Mouse (Mus musculus) thymus, adult 2 months (tissue): ENCODE results near the gene 0610012G03Rik. TPM values are rescaled to one million over a fixed set of nuclear protein-coding genes. Genes with fewer than 3 reads are reported as not detected.
A peak's percentile ranks its signal among the peaks of the same experiment; 100 is the strongest.

Experiments used
- DNase-seq: peaks from one replicate; pipeline ENCODE4 v3.0.0; 2021
- H3K27ac ChIP-seq: fragments of 200-500 bp; 2 replicates; pipeline ENCODE4 v1.5.1; 2012; ENCODE audit warnings: low read length, control low read depth; ENCODE audit not compliant: control insufficient read depth, insufficient read depth
- H3K27me3 ChIP-seq: fragments of 200-500 bp; 2 replicates; pipeline ENCODE4 v1.6.1; 2012; ENCODE audit warnings: mild to moderate bottlenecking, low read length, moderate library complexity, mixed read lengths; ENCODE audit not compliant: control insufficient read depth, insufficient read depth
- H3K36me3 ChIP-seq: fragments of 200-500 bp; 2 replicates; pipeline ENCODE4 v1.6.1; 2012; ENCODE audit warnings: mild to moderate bottlenecking, low read length, moderate library complexity; ENCODE audit not compliant: control insufficient read depth, insufficient read depth
- H3K4me1 ChIP-seq: fragments of 200-500 bp; replicated peaks from 2 replicates; pipeline ENCODE4 v1.6.1; 2012; ENCODE audit warnings: low read length; ENCODE audit not compliant: control insufficient read depth, insufficient read depth
- H3K4me3 ChIP-seq: fragments of 200-500 bp; 2 replicates; pipeline ENCODE4 v1.5.1; 2012; ENCODE audit warnings: mild to moderate bottlenecking, low read length, control low read depth, moderate library complexity; ENCODE audit not compliant: control insufficient read depth, insufficient read depth
- CTCF ChIP-seq: fragments of 200-500 bp; IDR thresholded peaks from 2 replicates; pipeline ENCODE4 v1.5.1; 2012; ENCODE audit warnings: mild to moderate bottlenecking, control low read depth, low read length, moderate library complexity, borderline replicate concordance; ENCODE audit not compliant: control insufficient read depth, poor library complexity, insufficient read depth; ENCODE audit errors: extremely low read depth
- POLR2A ChIP-seq: fragments of 200-500 bp; IDR thresholded peaks from 2 replicates; pipeline ENCODE4 v1.6.1; 2012; ENCODE audit warnings: mild to moderate bottlenecking, low read length, control low read depth, moderate library complexity; ENCODE audit not compliant: control insufficient read depth, poor library complexity, insufficient read depth; ENCODE audit errors: extremely low read depth
- WGBS: fragments of 180-500 bp; shearing (Covaris S2); methylation state at CpG from one replicate; pipeline ENCODE4 v1.1.7; 2018; 5-methylcytosine and 5-hydroxymethylcytosine counted together
- polyA plus RNA-seq: library from polyadenylated mRNA; depleted of rRNA; stranded (reverse); fragments of >200 nt; gene quantifications from 2 replicates; pipeline ENCODE4 v1.2.3, GENCODE M21; 2012; rRNA removed

0610012G03Rik gene
- 81.3 and 88.1 TPM in 2 replicates for polyA plus RNA-seq

DNA sequence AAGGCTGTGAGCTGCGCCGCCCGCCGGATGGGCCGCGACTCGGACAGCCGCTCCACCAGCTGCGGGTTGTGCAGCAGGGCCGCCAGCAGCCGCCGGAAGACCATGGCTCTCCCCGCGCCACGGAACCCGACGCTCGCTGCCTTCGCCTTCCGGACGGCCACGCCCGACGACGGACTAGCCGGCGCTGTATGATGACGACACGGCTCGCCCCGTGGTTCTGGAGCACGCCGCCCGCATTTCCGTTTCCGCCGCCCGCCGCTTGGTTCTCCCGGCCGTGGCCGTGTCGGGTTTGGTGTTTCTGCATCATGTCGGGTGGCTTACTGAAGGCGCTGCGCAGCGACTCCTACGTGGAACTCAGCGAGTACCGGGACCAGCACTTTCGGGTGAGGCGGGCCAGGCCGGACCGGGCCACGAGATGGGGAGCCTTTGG lies at the start of gene 0610012G03Rik, which contains the start of gene Ncbp2:
0610012G03Rik (minus strand) TSS at position 150 of the 430 bp plus-strand sequence.
Ncbp2 (plus strand) TSS at position 169 of the 430 bp plus-strand sequence.
- H3K27ac ChIP-seq, result no peak within 1 kb of the TSS
- H3K36me3 ChIP-seq, result no peaks in the 10 kb centered on the region
- TF ChIP-seq CTCF (peak; percentile 27; the same call in 1 of the 2 replicates), POLR2A (peak; percentile 43; the same call in 1 of the 2 replicates)
- H3K27me3 ChIP-seq, result no peaks in the 10 kb centered on the region
- peak within 1 kb of the TSS; percentile 84 for H3K4me3 ChIP-seq
- H3K4me1 ChIP-seq, result peaks cover 15% of the 10 kb centered on the region
- WGBS, result 1% methylated on average over 55 of the region's 55 CpGs
- DNase-seq, result peak; percentile 95

DNA sequence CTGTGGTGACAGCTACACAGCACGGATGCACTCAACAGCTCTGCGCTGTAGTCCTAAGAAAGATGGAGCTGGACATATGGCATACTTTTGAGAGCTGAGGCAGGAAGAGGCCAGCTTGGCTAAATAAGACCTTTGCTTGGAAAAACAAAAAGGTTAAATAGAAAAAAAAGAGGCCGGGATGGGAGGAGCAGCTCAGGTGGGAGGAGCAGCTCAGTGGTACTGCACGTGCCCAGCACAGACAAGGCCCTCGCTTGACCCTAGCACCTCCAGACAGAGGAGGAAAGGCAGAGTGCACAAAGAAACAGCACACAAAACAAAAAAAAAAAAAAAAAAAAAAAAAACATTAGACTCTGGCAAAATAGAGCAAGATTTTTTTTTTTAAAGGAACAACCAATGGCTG lies 48.1 kb upstream of the 0610012G03Rik start:
- no peaks in the 10 kb centered on the region for H3K4me1 ChIP-seq
- no peaks in the 10 kb centered on the region for H3K27me3 ChIP-seq
- H3K27ac ChIP-seq, result no peak overlapping the region
- no peak for DNase-seq
- WGBS, result 97% methylated on average over 5 of the region's 5 CpGs
- no peak overlapping the region for H3K4me3 ChIP-seq
- TF ChIP-seq POLR2A, result no peak
- TF ChIP-seq CTCF, result no peak
- H3K36me3 ChIP-seq, result no peaks in the 10 kb centered on the region

DNA sequence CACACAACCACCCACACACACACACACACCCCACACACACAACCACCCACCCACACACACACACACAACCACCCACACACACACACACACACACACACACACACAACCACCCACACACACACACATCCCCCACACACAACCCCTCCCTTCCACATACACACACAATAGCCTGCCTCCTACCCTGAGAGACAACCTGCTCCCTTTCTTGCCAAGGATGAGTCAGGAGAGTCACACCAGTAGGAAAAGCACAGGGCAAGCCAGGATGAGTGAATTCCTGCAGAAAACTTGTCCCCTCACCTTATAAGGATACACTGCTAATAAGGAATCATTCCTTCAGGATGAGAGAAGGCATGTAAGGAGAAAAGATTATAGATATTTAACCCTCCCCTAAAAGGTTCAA lies 45.7 kb upstream of the 0610012G03Rik start:
- no peak for DNase-seq
- no peak overlapping the region for H3K4me3 ChIP-seq
- peaks cover 12% of the 10 kb centered on the region for H3K36me3 ChIP-seq
- TF ChIP-seq POLR2A (no peak), CTCF (no peak)
- H3K27ac ChIP-seq, result no peak overlapping the region
- H3K4me1 ChIP-seq, result no peaks in the 10 kb centered on the region
- H3K27me3 ChIP-seq, result no peaks in the 10 kb centered on the region

GRCm38 (mm10) chr16:31993195-31993594 lies 44.9 kb upstream of the 0610012G03Rik start:
- Histone ChIP-seq H3K4me1 (no peaks in the 10 kb centered on the region), H3K4me3 (no peak overlapping the region), H3K36me3 (peaks cover 17% of the 10 kb centered on the region), H3K27me3 (no peaks in the 10 kb centered on the region), H3K27ac (no peak overlapping the region)
- DNase-seq, result no peak
- 98% methylated on average over 4 of the region's 4 CpGs for WGBS
- TF ChIP-seq POLR2A (no peak), CTCF (no peak)

- H3K27me3 ChIP-seq, result no peaks in the 10 kb centered on the region
- no peak for DNase-seq
- peaks cover 17% of the 10 kb centered on the region for H3K36me3 ChIP-seq
- no peak for TF ChIP-seq POLR2A
- TF ChIP-seq CTCF, result no peak
- 93% methylated on average over 1 of the region's 1 CpGs for WGBS
- no peak overlapping the region for H3K27ac ChIP-seq
- H3K4me3 ChIP-seq, result no peak overlapping the region
- H3K4me1 ChIP-seq, result no peaks in the 10 kb centered on the region
Observed at GRCm38 (mm10) chr16:31992039-31992438, 43.7 kb upstream of the 0610012G03Rik start.

- DNase-seq, result no peak
- TF ChIP-seq CTCF, result no peak
- TF ChIP-seq POLR2A, result no peak
- WGBS, result 93% methylated on average over 5 of the region's 5 CpGs
- Histone ChIP-seq H3K27me3 (no peaks in the 10 kb centered on the region), H3K27ac (no peak overlapping the region), H3K4me3 (no peak overlapping the region), H3K4me1 (no peaks in the 10 kb centered on the region), H3K36me3 (peaks cover 29% of the 10 kb centered on the region)
Observed at GRCm38 (mm10) chr16:31980946-31981345, 32.7 kb upstream of the 0610012G03Rik start.

GRCm38 (mm10) chr16:31979501-31979900 lies 31.2 kb upstream of the 0610012G03Rik start:
- no peak overlapping the region for H3K27ac ChIP-seq
- no peak for DNase-seq
- no peak overlapping the region for H3K4me3 ChIP-seq
- WGBS, result 94% methylated on average over 3 of the region's 3 CpGs
- no peaks in the 10 kb centered on the region for H3K4me1 ChIP-seq
- H3K36me3 ChIP-seq, result peaks cover 32% of the 10 kb centered on the region
- TF ChIP-seq POLR2A (no peak), CTCF (no peak)
- H3K27me3 ChIP-seq, result no peaks in the 10 kb centered on the region
